Mouse (Mus musculus): ENCODE measurements at regions not wholly inside any gene's neighbourhood (a gene's known extent, or its start where the extent isn't known, plus 50 kb on each side); places are given as distances from the start of the nearest gene placed in this dataset.

- 0 out of 2 replicates have a peak, but pooled peaks have one; percentile 10 for TF ChIP-seq CTCF (IDR thresholded peaks at IDR 0.05; ENCODE audit: insufficient read depth, low read length)
- TF ChIP-seq POLR2A (IDR thresholded peaks at IDR 0.05; ENCODE audit: borderline replicate concordance, extremely low read depth, low read depth, low read length), result no peak
Observed at GRCm38 (mm10) chr5:128527241-128527640, 73.4 kb upstream of the Fzd10 start.

All from lung, adult 2 months (tissue).